Mouse (Mus musculus): ENCODE measurements around the gene Gm49510.
"Not testable (repeated sequence)": the region's sequence is repeated elsewhere in the genome, so short reads cannot be mapped to it uniquely, and the experiment has no call there.

DNA sequence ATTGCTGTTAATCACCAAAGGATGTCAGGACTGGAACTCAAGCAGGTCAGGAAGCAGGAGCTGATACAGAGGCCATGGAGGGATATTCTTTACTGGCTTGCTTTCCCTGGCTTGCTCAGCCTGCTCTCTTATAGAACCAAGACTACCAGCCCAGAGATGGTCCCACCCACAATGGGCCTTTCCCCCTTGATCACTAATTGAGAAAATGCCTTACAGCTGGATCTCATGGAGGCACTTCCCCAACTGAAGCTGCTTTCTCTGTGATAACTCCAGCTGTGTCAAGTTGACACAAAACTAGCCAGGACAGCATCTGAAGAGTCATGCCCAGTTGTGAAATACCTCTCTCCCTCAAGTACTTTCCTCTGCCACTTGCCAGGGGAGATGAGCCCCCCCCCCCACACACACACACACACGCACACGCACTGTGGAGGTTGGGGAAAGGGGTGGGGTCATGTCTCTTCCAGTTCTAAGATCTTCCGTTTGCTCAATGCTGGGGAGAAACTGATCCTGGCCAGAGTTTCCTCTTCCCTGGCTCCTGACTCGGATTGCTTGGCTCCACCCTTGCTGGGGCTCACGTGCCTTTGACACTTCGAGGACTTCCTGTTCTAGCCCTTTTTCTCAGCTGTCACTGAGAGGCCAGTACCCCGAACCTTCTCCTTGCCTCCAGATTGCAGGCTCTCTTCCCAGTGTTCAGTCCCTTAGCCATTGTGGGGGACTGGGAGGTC lies 20.5 kb upstream of the Gm49510 start:
- TF ChIP-seq KAT2A (IDR thresholded peaks at IDR 0.05; ENCODE audit: insufficient replicate concordance, low read length); ELF1 (IDR thresholded peaks at IDR 0.05; ENCODE audit: low read depth, low read length); POLR2A (IDR thresholded peaks at IDR 0.05; ENCODE audit: low read depth, low read length); CHD2 (IDR thresholded peaks at IDR 0.05; ENCODE audit: low read length): not testable (repeated sequence)
